Mouse (Mus musculus): ENCODE results near the gene Gipr.
A peak's percentile ranks its signal among the peaks of the same experiment; 100 is the strongest.

The Gipr gene

GRCm38 (mm10) chr7:19165656-19166423, at the start of gene Gipr:
Gene Gipr, minus strand, starts transcription at chr7:19166127.
- no peak for DNase-seq

- DNase-seq, result no peak
Observed at GRCm38 (mm10) chr7:19214940-19215339, 49.0 kb upstream of the Gipr start.

GRCm38 (mm10) chr7:19214369-19214768, 48.4 kb upstream of the Gipr start:
- no peak for DNase-seq

- no peak for DNase-seq
Observed at GRCm38 (mm10) chr7:19213385-19213784, 47.5 kb upstream of the Gipr start.

GRCm38 (mm10) chr7:19211996-19212755, 46.2 kb upstream of the Gipr start, which contains the start of gene Gpr4:
Gene Gpr4, plus strand, starts transcription at chr7:19212538.
- no peak for DNase-seq

GRCm38 (mm10) chr7:19211041-19211675, 45.2 kb upstream of the Gipr start:
- DNase-seq, result no peak

- no peak for DNase-seq
Observed at GRCm38 (mm10) chr7:19210010-19210409, 44.1 kb upstream of the Gipr start.

GRCm38 (mm10) chr7:19209494-19209893, 43.6 kb upstream of the Gipr start:
- DNase-seq, result no peak

GRCm38 (mm10) chr7:19208944-19209472, 43.1 kb upstream of the Gipr start:
- DNase-seq, result peak; percentile 44 to 75

- DNase-seq, result no peak
Observed at GRCm38 (mm10) chr7:19208201-19208910, 42.4 kb upstream of the Gipr start.

- no peak for DNase-seq
Observed at GRCm38 (mm10) chr7:19202065-19202850, 36.3 kb upstream of the Gipr start.

GRCm38 (mm10) chr7:19201660-19202059, 35.7 kb upstream of the Gipr start:
- no peak for DNase-seq

GRCm38 (mm10) chr7:19197985-19198384, 32.1 kb upstream of the Gipr start:
- DNase-seq, result peak in 1 of 2 experiments; percentile 26

GRCm38 (mm10) chr7:19196676-19197075, 30.7 kb upstream of the Gipr start:
- DNase-seq, result peak in 1 of 2 experiments; percentile 35

- no peak for DNase-seq
Observed at GRCm38 (mm10) chr7:19194676-19195075, 28.7 kb upstream of the Gipr start.

- no peak for DNase-seq
Observed at GRCm38 (mm10) chr7:19184758-19185157, 18.8 kb upstream of the Gipr start.

- no peak for DNase-seq
Observed at GRCm38 (mm10) chr7:19184250-19184649, 18.3 kb upstream of the Gipr start.

GRCm38 (mm10) chr7:19180862-19181429, 15.0 kb upstream of the Gipr start:
- no peak for DNase-seq

- no peak for DNase-seq
Observed at GRCm38 (mm10) chr7:19179936-19180335, 14.0 kb upstream of the Gipr start.

GRCm38 (mm10) chr7:19179173-19179572, 13.2 kb upstream of the Gipr start:
- peak in 1 of 2 experiments; percentile 48 for DNase-seq

GRCm38 (mm10) chr7:19178443-19179092, 12.6 kb upstream of the Gipr start:
- DNase-seq, result peak; percentile 86 to 88
